Mouse (Mus musculus): Measurements from ENCODE around the gene Pawr. TPM values are rescaled to one million over a fixed set of nuclear protein-coding genes. Genes with fewer than 3 reads are reported as not detected.

The Pawr gene
- total RNA-seq, 4 experiments from 2014 or later, result 2.7 to 4.2 (median 2.9) TPM

DNA sequence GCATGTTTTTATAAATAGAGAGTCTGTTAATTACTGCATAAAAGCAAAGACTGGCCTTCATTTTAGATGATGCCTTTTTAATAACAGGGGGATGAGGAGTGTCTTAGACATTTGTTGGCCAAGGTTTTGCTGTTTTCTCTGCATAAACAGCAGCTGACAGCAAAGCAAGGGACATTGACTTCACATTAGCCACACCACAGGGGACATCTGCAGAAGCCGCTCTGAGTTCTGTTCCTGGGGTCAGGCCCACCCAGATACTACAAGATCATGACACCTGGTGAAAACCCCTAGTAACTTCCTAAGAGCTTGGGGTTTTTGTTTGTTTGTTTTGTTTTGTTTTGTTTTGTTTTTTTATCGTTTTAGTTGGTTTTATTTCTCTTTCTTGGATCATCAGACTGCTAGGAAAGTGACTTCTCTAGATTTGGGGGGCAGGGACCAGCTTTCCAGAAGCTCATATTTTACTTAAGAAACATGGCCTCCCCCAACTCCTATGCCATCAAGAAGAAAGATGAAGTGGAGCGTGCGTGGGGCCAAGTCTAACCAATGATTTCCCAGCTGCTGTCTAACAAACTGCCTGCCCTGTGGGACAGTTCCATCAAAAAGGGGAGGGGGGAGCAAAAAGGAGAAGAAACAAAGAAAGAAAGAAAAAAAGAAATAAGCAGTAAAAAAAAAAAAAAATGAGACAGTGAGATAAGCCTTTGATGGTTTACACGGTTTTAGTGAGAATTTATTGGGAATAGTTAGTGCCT, 57.4 kb downstream of the Pawr start:
- no peak for DNase-seq (ENCODE audit: low spot score in 2 of 2)

- no peak for DNase-seq (ENCODE audit: low spot score in 2 of 2)
Measured at GRCm38 (mm10) chr10:108389927-108390287, 58.0 kb downstream of the Pawr start.

DNA sequence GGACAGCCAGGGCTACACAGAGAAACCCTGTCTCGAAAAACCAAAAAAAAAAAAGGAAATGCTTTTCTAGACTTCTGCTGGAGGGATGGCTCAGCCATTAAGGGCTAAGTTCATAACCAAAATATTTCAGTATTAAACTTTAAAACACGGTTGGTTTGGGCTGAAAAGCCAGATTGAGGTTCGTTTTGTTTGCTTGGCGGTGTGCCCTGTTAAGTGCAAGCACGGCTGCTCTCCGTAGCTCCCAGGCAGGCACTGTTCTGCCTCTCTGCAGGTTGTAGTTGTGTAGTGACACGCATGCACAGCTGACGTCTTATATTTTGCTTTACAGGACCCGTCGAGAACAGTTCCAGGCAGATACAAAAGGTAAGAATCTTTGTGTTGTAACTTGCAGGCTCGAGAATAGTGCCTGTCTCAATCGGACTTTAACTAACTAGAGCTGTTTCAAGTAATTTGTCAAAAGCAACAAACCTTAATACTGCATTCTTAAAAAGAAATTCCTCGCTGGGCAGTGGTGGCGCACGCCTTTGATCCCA, 59.5 kb downstream of the Pawr start:
- DNase-seq (ENCODE audit: low spot score in 2 of 2), result no peak

DNA sequence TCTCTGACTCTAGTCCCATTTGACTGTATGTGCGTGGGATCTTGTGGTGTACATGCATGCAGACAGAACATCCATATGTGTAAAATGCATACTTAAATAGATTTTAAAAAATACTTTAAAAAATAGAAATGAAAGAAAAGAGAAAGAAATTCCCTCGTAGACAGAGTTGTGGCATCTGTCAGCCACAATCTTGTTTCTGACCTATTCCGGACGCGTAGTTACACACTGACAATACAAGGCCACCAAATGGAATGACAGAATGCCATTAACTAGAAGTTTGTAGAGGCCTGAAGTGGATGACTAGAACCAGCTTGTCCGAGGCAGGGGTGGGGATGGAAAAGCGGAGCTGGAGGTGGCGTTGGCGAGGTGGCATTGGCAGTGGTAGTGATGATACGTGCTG, 60.2 kb downstream of the Pawr start:
- no peak for DNase-seq (ENCODE audit: low spot score in 2 of 2)

DNA sequence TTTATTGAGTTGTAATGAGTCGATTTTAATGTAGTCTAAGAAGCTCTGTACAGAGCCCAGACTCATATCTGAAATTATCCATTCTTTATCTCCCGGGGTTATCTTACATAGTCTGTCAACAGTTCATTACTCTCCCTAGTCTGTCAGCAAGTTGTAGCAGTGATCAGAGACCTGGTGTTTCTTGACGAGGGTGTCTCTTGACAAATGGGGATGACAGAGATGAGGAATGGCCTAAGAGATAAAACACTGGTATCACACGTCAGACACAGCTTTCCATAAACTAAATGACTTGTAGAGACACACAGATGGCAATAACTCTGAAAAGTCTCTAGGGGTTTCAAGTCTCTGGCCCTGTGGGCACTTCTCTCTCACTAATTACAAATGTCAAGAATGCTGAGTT, 62.4 kb downstream of the Pawr start:
- DNase-seq (ENCODE audit: low spot score in 2 of 2), result no peak

GRCm38 (mm10) chr10:108395229-108395628, 63.3 kb downstream of the Pawr start:
- DNase-seq (ENCODE audit: low spot score in 2 of 2), result no peak

- DNase-seq (ENCODE audit: low spot score in 2 of 2), result no peak
Measured at GRCm38 (mm10) chr10:108395647-108396046, 63.7 kb downstream of the Pawr start.

DNA sequence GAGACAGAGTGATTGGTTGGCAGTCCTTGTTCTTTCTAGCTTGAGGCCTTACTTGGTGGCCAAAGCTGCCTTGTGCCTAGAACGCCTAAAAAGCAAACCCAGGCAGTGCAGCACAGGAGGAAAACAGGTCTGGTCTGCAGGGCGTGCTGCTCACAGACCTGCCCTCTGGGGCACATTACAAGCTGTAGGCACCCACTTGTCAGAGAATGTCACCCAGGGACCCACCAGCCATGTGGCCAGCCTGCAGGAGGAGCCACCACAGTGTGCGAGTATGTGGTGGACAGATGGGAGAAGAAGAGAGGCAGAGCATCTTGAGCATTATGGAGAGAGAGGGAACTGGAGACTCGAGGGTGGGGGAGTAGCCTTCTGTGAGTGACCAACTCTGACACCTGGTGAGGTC, 70.8 kb downstream of the Pawr start:
- no peak for DNase-seq (ENCODE audit: low spot score in 2 of 2)

DNA sequence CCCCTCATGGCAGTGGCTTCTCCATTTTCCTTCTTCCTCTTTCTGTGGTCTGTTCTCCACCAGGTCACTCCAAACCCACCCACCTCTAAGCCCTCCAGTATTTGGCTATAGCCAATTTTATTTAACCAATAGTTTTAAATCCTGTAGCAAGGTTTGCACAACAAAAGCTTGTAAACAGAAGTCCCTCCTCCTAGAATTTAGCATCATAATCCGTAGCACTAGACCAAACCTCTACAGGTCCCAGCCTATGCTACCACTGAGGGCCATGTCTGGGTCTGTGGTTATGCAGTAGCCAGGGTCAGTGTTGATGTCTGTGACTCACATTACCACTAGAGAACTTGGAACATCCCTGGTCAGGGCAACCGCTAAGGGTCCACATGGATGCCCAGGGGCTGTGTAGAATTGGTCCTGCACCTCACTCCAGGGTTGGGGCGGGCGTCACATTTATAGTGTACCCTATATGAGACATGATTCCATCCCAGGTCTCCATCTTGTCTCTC, 71.5 kb downstream of the Pawr start:
- no peak for DNase-seq (ENCODE audit: low spot score in 2 of 2)

GRCm38 (mm10) chr10:108404087-108404486, 72.2 kb downstream of the Pawr start:
- no peak for DNase-seq (ENCODE audit: low spot score in 2 of 2)

- no peak for DNase-seq (ENCODE audit: low spot score in 2 of 2)
Measured at GRCm38 (mm10) chr10:108405076-108405475, 73.2 kb downstream of the Pawr start.

- DNase-seq (ENCODE audit: low spot score in 2 of 2), result no peak
Measured at GRCm38 (mm10) chr10:108405931-108406330, 74.0 kb downstream of the Pawr start.

GRCm38 (mm10) chr10:108406798-108407754, 75.2 kb downstream of the Pawr start:
- no peak for DNase-seq (ENCODE audit: low spot score in 2 of 2)

GRCm38 (mm10) chr10:108408025-108408424, 76.1 kb downstream of the Pawr start:
- DNase-seq (ENCODE audit: low spot score in 2 of 2), result no peak

DNA sequence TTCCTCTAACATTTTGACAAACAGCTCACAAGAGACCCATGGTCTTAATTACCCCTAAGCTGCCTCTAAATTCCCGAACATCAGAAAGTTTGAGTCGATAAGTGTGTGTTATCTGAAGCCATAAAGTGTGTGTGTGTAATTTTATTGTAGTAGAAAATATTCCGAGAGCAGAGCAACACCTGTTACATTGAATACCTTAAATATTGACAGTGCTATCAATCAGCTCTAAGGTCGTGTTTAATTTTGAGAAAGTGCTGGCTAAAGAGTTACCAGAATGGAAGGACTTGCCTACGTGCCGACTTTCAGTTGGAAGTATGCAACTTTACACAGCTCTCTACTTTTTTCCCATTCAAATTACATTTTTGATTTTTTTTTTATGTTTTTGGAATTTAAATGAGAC, 76.5 kb downstream of the Pawr start:
- no peak for DNase-seq (ENCODE audit: low spot score in 2 of 2)

GRCm38 (mm10) chr10:108408986-108409385, 77.1 kb downstream of the Pawr start:
- no peak for DNase-seq (ENCODE audit: low spot score in 2 of 2)

- DNase-seq (ENCODE audit: low spot score in 2 of 2), result no peak
Measured at GRCm38 (mm10) chr10:108409529-108409928, 77.6 kb downstream of the Pawr start.

- DNase-seq (ENCODE audit: low spot score in 2 of 2), result no peak
Measured at GRCm38 (mm10) chr10:108414936-108415635, 83.2 kb downstream of the Pawr start.

DNA sequence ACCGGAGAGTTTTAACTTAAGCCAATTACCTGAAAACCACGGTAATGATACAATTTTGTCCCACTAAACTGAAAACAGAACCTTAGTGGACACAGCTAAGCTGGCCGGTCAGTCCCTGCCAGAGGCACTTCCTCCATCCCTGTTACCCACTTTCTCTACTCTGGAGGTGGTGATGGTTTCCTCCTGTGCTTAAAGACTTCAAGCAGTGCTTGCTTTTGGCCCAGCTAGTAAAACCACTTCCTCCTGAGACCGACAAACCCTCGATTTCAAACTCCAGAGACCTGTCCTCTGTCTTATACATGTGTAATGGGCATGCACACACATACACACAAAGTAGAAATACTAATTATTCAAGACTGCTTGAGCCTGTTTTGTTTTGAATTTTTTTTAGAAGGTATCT, 85.5 kb downstream of the Pawr start:
- no peak for DNase-seq (ENCODE audit: low spot score in 2 of 2)

DNA sequence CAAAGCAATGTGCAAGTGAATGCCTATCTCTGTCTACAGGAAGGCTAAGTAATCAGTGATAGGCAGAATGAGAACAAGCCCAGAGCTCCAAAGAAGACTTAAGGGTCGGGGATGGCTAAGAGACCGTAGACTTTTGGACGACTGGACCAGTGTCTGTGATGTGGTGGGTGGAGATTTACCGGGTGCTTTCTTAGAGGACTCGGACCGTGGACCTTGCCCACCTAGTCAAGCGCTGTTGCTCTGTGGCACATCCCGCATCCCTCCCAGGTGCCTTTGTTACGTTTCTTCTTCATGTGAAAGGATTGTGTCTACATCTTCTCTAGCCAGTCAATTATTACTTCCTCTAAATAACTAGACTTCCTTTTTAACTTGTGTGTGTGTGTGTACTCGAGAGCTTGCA, 98.6 kb downstream of the Pawr start:
- DNase-seq (ENCODE audit: low spot score in 2 of 2), result no peak

- DNase-seq (ENCODE audit: low spot score in 2 of 2), result no peak
Measured at GRCm38 (mm10) chr10:108432194-108432593, 100.3 kb downstream of the Pawr start.

DNA sequence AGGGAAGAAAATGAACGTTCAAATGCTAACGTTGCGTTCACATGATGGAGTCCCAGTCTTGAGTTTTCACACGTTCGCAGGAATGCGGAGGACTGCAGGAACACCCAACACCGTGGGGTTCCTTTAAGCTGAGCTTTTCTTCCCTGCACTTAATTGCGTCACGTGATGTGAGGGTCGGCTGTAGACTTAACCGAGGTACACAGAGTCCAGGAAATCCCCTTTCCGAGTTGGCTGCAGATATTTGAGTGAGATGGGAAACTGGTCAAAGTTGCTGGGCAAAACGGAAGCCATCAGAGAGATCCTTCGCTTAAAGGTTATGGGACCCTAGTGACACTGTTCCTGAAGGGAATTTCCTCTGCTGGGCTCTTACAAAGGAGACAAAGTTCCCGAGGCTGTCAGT, 102.1 kb downstream of the Pawr start:
- no peak for DNase-seq (ENCODE audit: low spot score in 2 of 2)

Data from layer of hippocampus, adult 8-10 months (tissue).